Mouse (Mus musculus): ENCODE measurements around the gene Lrch2. TPM values are rescaled to one million over a fixed set of nuclear protein-coding genes. Genes with fewer than 3 reads are reported as not detected.

Gene Lrch2
- polyA plus RNA-seq, 1 experiment from 2014 or later: 0.09 TPM

DNA sequence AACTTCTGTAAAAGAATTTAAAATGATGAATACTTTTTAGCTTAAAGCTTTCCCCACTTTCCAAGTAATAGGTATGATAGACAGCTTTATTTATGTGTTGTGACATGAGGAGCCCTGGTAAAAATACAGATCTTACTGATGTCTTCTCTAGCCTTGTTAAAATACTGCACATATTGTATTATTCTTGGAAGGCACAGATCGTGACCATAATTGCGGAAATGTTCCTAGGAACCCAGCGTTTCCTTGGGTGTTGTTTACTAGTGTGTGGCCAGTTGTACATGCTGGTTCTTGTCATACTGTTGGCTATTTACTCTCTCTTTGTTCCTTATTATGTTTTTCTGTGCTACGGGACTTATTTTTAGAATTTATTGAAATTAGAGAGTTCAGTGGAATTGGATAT is 110.5 kb downstream of the Lrch2 start:
- no peaks in the 10 kb centered on the region for H3K4me1 ChIP-seq (ENCODE audit: control insufficient read depth, low read depth, low read length)
- no peaks in the 10 kb centered on the region for H3K27me3 ChIP-seq (ENCODE audit: control insufficient read depth, insufficient read depth, low read depth, low read length)
- no peak overlapping the region for H3K4me2 ChIP-seq (ENCODE audit: low read depth, low read length)
- ATAC-seq (ENCODE audit: low read depth): no peak
- 73% methylated on average over 4 of the region's 4 CpGs for WGBS (ENCODE audit: insufficient replicate concordance)
- H3K36me3 ChIP-seq (ENCODE audit: control insufficient read depth, insufficient read depth): no peaks in the 10 kb centered on the region
- H3K9me3 ChIP-seq (replicated peaks; ENCODE audit: control insufficient read depth, low read length): no peaks in the 10 kb centered on the region
- H3K27ac ChIP-seq (ENCODE audit: low read length): no peak overlapping the region
- no peak overlapping the region for H3K4me3 ChIP-seq (ENCODE audit: low read depth, low read length)
- H3K9ac ChIP-seq (ENCODE audit: low read depth, low read length): no peak overlapping the region

DNA sequence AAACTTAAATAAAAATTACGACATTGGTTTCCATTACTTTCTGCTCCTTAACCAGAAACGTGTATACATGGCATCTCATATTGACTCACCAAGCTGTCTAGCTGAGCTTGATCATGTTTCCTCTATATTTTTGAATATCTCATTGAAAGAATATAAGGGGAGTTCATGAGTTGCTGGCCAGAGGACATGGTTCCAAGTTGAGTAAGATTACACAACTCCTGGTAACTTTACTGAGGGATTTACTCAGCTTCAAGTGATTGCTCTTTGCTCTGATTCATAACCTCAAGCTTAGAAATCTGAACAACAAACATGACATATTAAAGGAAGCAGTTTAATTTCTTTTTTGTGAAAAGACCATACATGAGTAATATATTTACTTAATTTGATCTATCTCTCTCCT is 118.5 kb downstream of the Lrch2 start:
- 58% methylated on average over 2 of the region's 2 CpGs for WGBS (ENCODE audit: insufficient replicate concordance)
- no peaks in the 10 kb centered on the region for H3K27me3 ChIP-seq (ENCODE audit: control insufficient read depth, insufficient read depth, low read depth, low read length)
- no peaks in the 10 kb centered on the region for H3K4me1 ChIP-seq (ENCODE audit: control insufficient read depth, low read depth, low read length)
- H3K4me3 ChIP-seq (ENCODE audit: low read depth, low read length): no peak overlapping the region
- no peak overlapping the region for H3K27ac ChIP-seq (ENCODE audit: low read length)
- no peak overlapping the region for H3K9ac ChIP-seq (ENCODE audit: low read depth, low read length)
- H3K4me2 ChIP-seq (ENCODE audit: low read depth, low read length): no peak overlapping the region
- H3K9me3 ChIP-seq (replicated peaks; ENCODE audit: control insufficient read depth, low read length): no peaks in the 10 kb centered on the region
- ATAC-seq (ENCODE audit: low read depth): no peak
- no peaks in the 10 kb centered on the region for H3K36me3 ChIP-seq (ENCODE audit: control insufficient read depth, insufficient read depth)

DNA sequence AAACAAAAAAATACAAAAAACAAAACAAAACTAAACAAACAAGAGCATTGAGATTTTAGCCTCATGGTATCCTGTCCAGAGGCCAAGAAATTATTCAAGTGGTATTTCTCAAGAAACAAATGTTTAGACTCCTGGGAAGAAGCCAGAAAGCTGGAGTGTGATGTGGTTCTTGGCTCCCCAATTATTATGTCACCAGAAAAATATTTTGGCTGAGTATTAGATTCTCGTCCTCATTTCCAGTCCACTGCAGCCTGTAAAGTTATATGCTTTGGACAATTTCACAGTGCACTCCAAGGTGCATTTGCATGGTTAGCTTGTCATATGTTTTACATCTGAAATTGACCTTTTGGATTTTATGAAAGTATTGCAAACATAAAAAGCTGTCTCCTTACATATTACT is 124.1 kb downstream of the Lrch2 start:
- Histone ChIP-seq H3K4me1 (ENCODE audit: control insufficient read depth, low read depth, low read length) (no peaks in the 10 kb centered on the region), H3K4me3 (ENCODE audit: low read depth, low read length) (no peak overlapping the region)

DNA sequence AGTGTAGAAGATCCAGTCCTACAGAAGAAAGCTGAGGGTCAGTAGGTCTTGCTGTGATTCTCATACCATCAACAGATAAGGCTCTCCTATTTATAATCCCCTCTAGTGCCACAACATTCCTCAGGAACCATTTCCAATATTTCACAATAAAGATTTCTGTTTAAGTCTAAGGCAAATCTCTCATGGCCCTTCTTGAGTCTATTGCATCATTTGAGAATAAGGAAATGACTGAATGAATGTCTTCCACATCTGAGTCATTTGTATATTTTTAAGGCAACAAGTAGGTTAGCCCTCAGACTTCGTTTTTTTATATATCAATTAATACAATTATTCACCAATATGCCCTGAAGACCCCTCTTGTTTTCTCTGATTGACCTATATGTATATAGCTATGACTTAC is 124.8 kb downstream of the Lrch2 start, which contains the start of gene Il13ra2:
Gene Il13ra2, minus strand, starts transcription at position 64 of the 400 bp plus-strand sequence.
- H3K36me3 ChIP-seq (ENCODE audit: control insufficient read depth, insufficient read depth): no peaks in the 10 kb centered on the region
- H3K9ac ChIP-seq (ENCODE audit: low read depth, low read length): no peak within 1 kb of the TSS
- WGBS (ENCODE audit: insufficient replicate concordance): 22% methylated on average over 1 of the region's 1 CpGs
- no peaks in the 10 kb centered on the region for H3K27me3 ChIP-seq (ENCODE audit: control insufficient read depth, insufficient read depth, low read depth, low read length)
- H3K4me3 ChIP-seq (ENCODE audit: low read depth, low read length): no peak within 1 kb of the TSS
- H3K9me3 ChIP-seq (replicated peaks; ENCODE audit: control insufficient read depth, low read length): no peaks in the 10 kb centered on the region
- H3K4me1 ChIP-seq (ENCODE audit: control insufficient read depth, low read depth, low read length): no peaks in the 10 kb centered on the region
- ATAC-seq (ENCODE audit: low read depth): no peak
- no peak within 1 kb of the TSS for H3K27ac ChIP-seq (ENCODE audit: low read length)
- H3K4me2 ChIP-seq (ENCODE audit: low read depth, low read length): no peak within 1 kb of the TSS

More for the DNA sequence above, 124.1 kb downstream of the Lrch2 start:
- Histone ChIP-seq H3K9ac (ENCODE audit: low read depth, low read length) (no peak overlapping the region), H3K36me3 (ENCODE audit: control insufficient read depth, insufficient read depth) (no peaks in the 10 kb centered on the region), H3K27ac (ENCODE audit: low read length) (no peak overlapping the region), H3K9me3 (replicated peaks; ENCODE audit: control insufficient read depth, low read length) (no peaks in the 10 kb centered on the region), H3K27me3 (ENCODE audit: control insufficient read depth, insufficient read depth, low read depth, low read length) (no peaks in the 10 kb centered on the region), H3K4me2 (ENCODE audit: low read depth, low read length) (no peak overlapping the region)
- ATAC-seq (ENCODE audit: low read depth): no peak
- 54% methylated on average over 1 of the region's 1 CpGs for WGBS (ENCODE audit: insufficient replicate concordance)

Other genes with a start within 250 kb of the Lrch2 start
- not detected in 2 replicates for gene Il13ra2, start 124.9 kb downstream of the Lrch2 start, polyA plus RNA-seq (2015; fragmentation: Nextera tagmentation; extraction: Ambion mirVana)
- gene Vmn1r239-ps, start 100.4 kb downstream of the Lrch2 start, polyA plus RNA-seq (2015; fragmentation: Nextera tagmentation; extraction: Ambion mirVana): not detected in 2 replicates
- gene Gm15128, start 211.9 kb upstream of the Lrch2 start, polyA plus RNA-seq (2015; fragmentation: Nextera tagmentation; extraction: Ambion mirVana): not detected in 2 replicates

Measured in liver, embryonic 16.5 days (tissue).